Mouse (Mus musculus) heart, embryonic 16.5 days (tissue): ENCODE data around the gene Txnrd1. TPM values are rescaled to one million over a fixed set of nuclear protein-coding genes. Genes with fewer than 3 reads are reported as not detected.

ENCODE experiments used
- ATAC-seq: fragments of 200-750 bp; cut with Nextera tagmentation; replicated peaks from 2 replicates; pipeline ENCODE4 v1.8.0; 2017; ENCODE audit warnings: moderate number of reproducible peaks; ENCODE audit not compliant: insufficient read depth, low FRiP score; ENCODE audit errors: extremely low read depth
- H3K27ac ChIP-seq: fragments of 300-500 bp; sonication (generic); 2 replicates; pipeline ENCODE4 v1.5.1; 2014; ENCODE audit warnings: mild to moderate bottlenecking, low read length, control low read depth, moderate library complexity
- H3K27me3 ChIP-seq: fragments of 300-500 bp; sonication (generic); 2 replicates; pipeline ENCODE4 v1.6.1; 2014; ENCODE audit warnings: low read length, mixed read lengths; ENCODE audit not compliant: control insufficient read depth, insufficient read depth
- H3K36me3 ChIP-seq: fragments of 300-500 bp; sonication (generic); 2 replicates; pipeline ENCODE4 v1.6.1; 2014; ENCODE audit not compliant: control insufficient read depth, insufficient read depth
- H3K4me1 ChIP-seq: fragments of 300-500 bp; sonication (generic); 2 replicates; pipeline ENCODE4 v1.6.1; 2014; ENCODE audit warnings: low read length, mixed read lengths; ENCODE audit not compliant: control insufficient read depth, insufficient read depth
- H3K4me2 ChIP-seq: fragments of 300-500 bp; sonication (generic); 2 replicates; pipeline ENCODE4 v1.6.1; 2014; ENCODE audit warnings: low read depth, mild to moderate bottlenecking, control low read depth, low read length
- H3K4me3 ChIP-seq: fragments of 300-500 bp; sonication (generic); 2 replicates; pipeline ENCODE4 v1.5.1; 2014; ENCODE audit warnings: mild to moderate bottlenecking, control low read depth, low read length
- H3K9ac ChIP-seq: fragments of 300-500 bp; sonication (generic); 2 replicates; pipeline ENCODE4 v1.6.1; 2014; ENCODE audit warnings: low read length, control low read depth
- H3K9me3 ChIP-seq: fragments of 300-500 bp; sonication (generic); replicated peaks from 2 replicates; pipeline ENCODE4 v1.6.1; 2016; ENCODE audit warnings: low read length; ENCODE audit not compliant: control insufficient read depth
- WGBS: fragments of 180-500 bp; shearing (Covaris S2); extraction: QIAGEN DNeasy Blood & Tissue Kit; methylation state at CpG from one replicate; pipeline ENCODE4 v1.1.7; 2014; 5-methylcytosine and 5-hydroxymethylcytosine counted together
- polyA plus RNA-seq: library from polyadenylated mRNA; unstranded; fragments of >200 nt; fragmentation: Nextera tagmentation; extraction: Ambion mirVana; gene quantifications from 2 replicates; pipeline ENCODE4 v1.2.1, GENCODE M21; 2015

The Txnrd1 gene
- polyA plus RNA-seq, 1 experiment from 2014 or later, result 61.8 TPM

DNA sequence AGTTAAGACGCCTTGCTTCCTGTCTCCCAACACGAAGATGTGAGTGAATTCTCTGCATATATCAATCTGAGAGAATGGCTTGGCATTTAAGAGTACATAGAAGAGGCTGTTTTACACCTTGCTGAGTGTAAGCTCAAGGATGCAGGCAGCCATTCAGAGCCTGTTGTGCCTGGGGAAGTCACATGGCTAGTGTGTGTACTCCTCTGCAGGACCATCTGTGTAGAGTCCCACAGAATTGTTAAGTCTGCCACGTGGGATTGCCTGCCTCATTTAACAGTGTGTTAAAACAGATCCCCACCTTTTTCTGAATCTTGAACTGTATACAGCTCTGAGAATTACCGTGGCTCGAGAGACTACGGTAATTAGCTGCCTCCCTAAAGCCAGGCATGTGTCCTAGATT, 7.2 kb upstream of the Txnrd1 start:
- 56% methylated on average over 6 of the region's 6 CpGs for WGBS
- Histone ChIP-seq H3K4me2 (no peak overlapping the region), H3K9me3 (no peaks in the 10 kb centered on the region), H3K4me3 (no peak overlapping the region), H3K36me3 (no peaks in the 10 kb centered on the region), H3K27me3 (no peaks in the 10 kb centered on the region), H3K4me1 (no peaks in the 10 kb centered on the region), H3K9ac (no peak overlapping the region), H3K27ac (no peak overlapping the region)
- ATAC-seq, result no peak

DNA sequence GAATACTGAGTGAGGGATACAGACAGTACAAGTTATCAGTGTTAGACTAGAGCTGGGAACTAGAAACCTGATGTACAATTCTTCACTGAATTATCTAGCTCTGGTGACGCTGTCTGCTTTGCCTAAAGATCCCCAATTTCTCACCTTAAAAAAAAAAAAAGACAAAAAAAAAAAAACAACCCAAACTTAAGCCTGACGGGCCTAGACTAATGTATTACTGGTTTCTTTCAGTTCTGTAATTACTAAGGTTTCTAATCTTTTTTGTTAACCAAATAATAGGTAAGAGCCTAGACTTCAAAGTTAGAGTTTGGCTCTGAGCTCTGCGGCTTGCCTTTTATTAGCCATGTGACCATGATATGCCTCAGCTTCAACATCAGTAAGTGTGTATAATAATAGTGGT, 2.1 kb downstream of the Txnrd1 start:
- Histone ChIP-seq H3K4me3 (no peak overlapping the region), H3K9ac (no peak overlapping the region), H3K36me3 (no peaks in the 10 kb centered on the region), H3K27me3 (no peaks in the 10 kb centered on the region), H3K4me1 (no peaks in the 10 kb centered on the region), H3K4me2 (no peak overlapping the region), H3K27ac (no peak overlapping the region), H3K9me3 (0 out of 2 replicates have a peak, but pooled peaks cover 2% of the 10 kb centered on the region)
- no peak for ATAC-seq
- WGBS, result 89% methylated on average over 3 of the region's 3 CpGs

GRCm38 (mm10) chr10:82838390-82838789, 4.6 kb downstream of the Txnrd1 start:
- no peak for ATAC-seq
- Histone ChIP-seq H3K4me3 (no peak overlapping the region), H3K4me1 (no peaks in the 10 kb centered on the region), H3K36me3 (no peaks in the 10 kb centered on the region), H3K4me2 (no peak overlapping the region), H3K9ac (no peak overlapping the region), H3K27me3 (no peaks in the 10 kb centered on the region), H3K9me3 (no peaks in the 10 kb centered on the region), H3K27ac (no peak overlapping the region)
- WGBS, result 80% methylated on average over 7 of the region's 7 CpGs

DNA sequence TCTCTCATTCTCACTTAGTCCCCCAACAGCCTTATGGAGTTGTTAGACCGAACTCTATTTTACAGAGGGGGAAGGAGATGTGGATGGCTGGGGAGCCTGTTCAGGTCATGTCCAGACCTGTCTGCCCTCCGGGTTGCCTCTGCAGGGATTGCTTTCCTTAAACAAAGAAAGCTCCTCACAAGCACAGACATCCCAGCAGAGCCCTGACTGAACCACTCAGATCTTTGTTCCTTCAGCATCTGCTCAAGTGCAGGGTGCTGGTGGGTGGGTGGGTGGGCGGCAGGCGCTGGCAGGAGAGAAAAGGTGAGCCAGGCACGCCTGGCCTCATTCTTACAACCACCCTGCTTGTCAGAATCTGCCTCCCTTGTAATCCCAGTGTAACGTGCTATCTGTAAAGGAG, 10.3 kb downstream of the Txnrd1 start:
- 55% methylated on average over 6 of the region's 6 CpGs for WGBS
- no peak for ATAC-seq
- H3K4me1 ChIP-seq, result no peaks in the 10 kb centered on the region

GRCm38 (mm10) chr10:82844731-82845130, 11.0 kb downstream of the Txnrd1 start:
- WGBS, result 67% methylated on average over 8 of the region's 8 CpGs
- H3K9ac ChIP-seq, result no peak overlapping the region
- no peaks in the 10 kb centered on the region for H3K4me1 ChIP-seq
- no peak overlapping the region for H3K4me2 ChIP-seq
- no peak for ATAC-seq
- no peak overlapping the region for H3K27ac ChIP-seq
- H3K9me3 ChIP-seq, result no peaks in the 10 kb centered on the region
- H3K27me3 ChIP-seq, result no peaks in the 10 kb centered on the region
- no peaks in the 10 kb centered on the region for H3K36me3 ChIP-seq
- H3K4me3 ChIP-seq, result no peak overlapping the region

More for the DNA sequence above, 10.3 kb downstream of the Txnrd1 start:
- no peaks in the 10 kb centered on the region for H3K9me3 ChIP-seq
- H3K36me3 ChIP-seq, result no peaks in the 10 kb centered on the region
- H3K27ac ChIP-seq, result no peak overlapping the region
- H3K9ac ChIP-seq, result no peak overlapping the region
- no peaks in the 10 kb centered on the region for H3K27me3 ChIP-seq
- H3K4me3 ChIP-seq, result no peak overlapping the region
- H3K4me2 ChIP-seq, result no peak overlapping the region

DNA sequence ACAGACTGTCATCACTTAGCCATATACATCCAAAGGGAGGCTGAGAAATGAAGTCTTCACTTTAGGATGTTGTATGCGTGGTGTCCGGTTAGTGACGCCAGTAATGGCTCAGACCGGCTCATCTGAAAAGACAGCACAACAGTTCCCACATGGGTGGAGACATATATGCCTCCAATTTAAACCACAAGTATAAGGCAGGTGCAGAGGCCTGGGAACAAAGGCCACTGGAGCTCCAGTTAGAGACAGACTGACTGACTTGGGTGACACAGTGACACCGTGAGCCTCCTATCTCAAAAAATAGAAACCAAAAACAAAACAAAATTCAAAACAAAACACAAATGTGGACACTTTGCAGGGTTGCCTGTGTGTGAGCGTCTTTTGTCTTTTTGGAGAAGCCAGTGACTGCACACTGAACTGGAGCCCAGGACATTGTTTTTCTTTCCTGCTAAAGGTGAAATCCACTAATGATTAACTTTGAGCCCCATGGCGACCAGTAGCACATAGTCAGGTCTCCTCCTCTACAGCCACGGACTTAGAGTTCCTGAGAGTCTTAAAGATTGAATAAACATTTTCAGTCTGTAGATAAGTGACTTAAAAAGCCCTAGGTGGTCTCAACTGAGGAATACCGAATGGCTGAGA, 14.2 kb downstream of the Txnrd1 start:
- Histone ChIP-seq H3K9ac (no peak overlapping the region), H3K27me3 (no peaks in the 10 kb centered on the region), H3K4me2 (no peak overlapping the region), H3K9me3 (no peaks in the 10 kb centered on the region), H3K4me3 (no peak overlapping the region), H3K4me1 (no peaks in the 10 kb centered on the region), H3K27ac (no peak overlapping the region), H3K36me3 (no peaks in the 10 kb centered on the region)
- no peak for ATAC-seq
- 71% methylated on average over 9 of the region's 9 CpGs for WGBS

DNA sequence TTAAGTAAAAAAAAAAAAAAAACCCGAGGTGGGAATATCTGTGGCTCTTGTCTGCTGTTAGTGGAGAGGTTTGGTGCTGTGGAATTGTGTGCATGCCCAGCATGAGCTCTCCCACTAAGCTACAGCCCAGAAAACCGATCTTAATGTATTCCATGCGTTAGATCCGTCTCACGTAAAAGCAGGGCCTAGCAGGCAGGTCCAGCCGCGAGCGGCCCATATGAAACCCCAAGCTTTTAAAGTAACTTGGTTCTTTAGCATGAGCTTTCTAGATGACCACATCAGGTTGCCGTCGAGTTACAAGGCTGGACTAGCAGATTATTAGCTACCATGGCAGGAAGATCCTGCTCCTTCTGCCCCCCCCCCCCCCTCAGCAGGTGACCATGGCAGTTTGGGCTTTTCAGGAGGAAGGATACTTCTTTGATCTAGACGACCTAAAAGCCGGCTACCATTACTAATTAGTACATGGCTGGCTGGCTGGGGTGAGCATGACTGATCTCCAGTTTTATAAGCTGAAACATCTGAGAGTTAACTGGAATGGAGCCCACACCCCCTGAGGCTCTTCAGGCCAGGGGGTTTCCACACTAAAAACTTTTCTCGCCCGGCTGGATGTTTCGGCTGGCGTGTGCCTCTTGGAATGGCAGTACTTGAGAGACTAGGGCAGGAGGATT, 16.1 kb downstream of the Txnrd1 start:
- WGBS, result 69% methylated on average over 16 of the region's 16 CpGs

GRCm38 (mm10) chr10:82850354-82850752, 16.6 kb downstream of the Txnrd1 start:
- 86% methylated on average over 5 of the region's 5 CpGs for WGBS
- Histone ChIP-seq H3K27ac (no peak overlapping the region), H3K4me2 (no peak overlapping the region), H3K27me3 (no peaks in the 10 kb centered on the region), H3K9ac (no peak overlapping the region), H3K36me3 (no peaks in the 10 kb centered on the region), H3K4me1 (no peaks in the 10 kb centered on the region), H3K9me3 (no peaks in the 10 kb centered on the region), H3K4me3 (no peak overlapping the region)
- no peak for ATAC-seq

More for the DNA sequence above, 16.1 kb downstream of the Txnrd1 start:
- Histone ChIP-seq H3K36me3 (no peaks in the 10 kb centered on the region), H3K27me3 (no peaks in the 10 kb centered on the region), H3K27ac (no peak overlapping the region), H3K4me3 (no peak overlapping the region), H3K4me1 (no peaks in the 10 kb centered on the region), H3K9ac (no peak overlapping the region), H3K4me2 (no peak overlapping the region), H3K9me3 (no peaks in the 10 kb centered on the region)
- no peak for ATAC-seq

- no peak for ATAC-seq
- 85% methylated on average over 6 of the region's 6 CpGs for WGBS
- no peak overlapping the region for H3K27ac ChIP-seq
- H3K4me2 ChIP-seq, result no peak overlapping the region
- no peak overlapping the region for H3K4me3 ChIP-seq
- H3K9ac ChIP-seq, result no peak overlapping the region
- no peaks in the 10 kb centered on the region for H3K27me3 ChIP-seq
- no peaks in the 10 kb centered on the region for H3K36me3 ChIP-seq
- no peaks in the 10 kb centered on the region for H3K4me1 ChIP-seq
- no peaks in the 10 kb centered on the region for H3K9me3 ChIP-seq
Measured at GRCm38 (mm10) chr10:82851751-82852150, 18.0 kb downstream of the Txnrd1 start.
